Mouse (Mus musculus): ENCODE measurements around the gene Dnlz. TPM values are rescaled to one million over a fixed set of nuclear protein-coding genes. Genes with fewer than 3 reads are reported as not detected.

Gene Dnlz
- polyA plus RNA-seq (2017; shearing (Covaris generic)): 10 to 100 TPM; 14.8 to 17.5 TPM

DNA sequence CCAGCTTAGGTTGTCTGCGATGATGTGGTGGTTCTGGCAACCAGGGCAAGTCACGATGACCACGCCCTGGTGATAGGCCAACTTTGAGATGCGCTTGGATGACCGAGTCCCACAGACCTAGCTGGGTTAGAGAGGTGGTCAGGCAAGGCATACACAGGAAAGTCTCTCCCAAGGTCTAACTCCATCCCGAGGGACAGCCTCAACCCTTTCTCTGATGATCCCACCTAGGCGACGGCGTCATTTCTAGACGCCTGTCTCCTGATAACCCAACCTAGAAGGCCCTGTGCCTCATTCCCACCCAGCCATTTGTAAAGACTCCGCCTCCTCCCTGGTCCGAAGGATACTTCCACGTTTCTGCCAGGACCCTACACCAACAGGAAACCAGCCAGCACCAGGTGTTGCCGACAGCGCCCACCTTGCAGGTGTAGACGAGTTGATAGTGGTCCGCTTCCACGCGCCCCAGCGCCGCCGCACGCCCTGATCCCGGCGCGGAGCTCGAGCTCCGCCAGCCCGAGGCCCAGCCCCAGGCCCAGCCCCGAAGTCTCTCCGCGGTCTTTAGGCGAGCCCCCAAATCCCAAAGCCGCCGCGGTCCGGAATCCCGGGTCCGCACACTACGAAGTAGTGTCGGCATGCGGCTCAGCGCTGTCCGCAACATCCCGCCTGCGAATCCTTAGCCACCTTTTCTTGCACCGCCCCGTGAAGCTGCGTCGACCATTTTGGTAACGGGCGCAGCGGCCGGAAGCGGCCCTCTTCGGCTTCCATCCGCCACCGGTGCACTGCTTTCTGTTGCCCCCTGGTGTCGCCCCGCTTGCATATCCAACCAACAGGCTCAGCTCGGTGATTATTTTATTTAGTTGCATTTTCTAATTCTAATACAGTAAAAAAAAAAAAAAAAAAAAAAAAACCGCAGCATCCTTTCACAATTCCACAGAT, at the start of gene Dnlz:
TSS of gene Dnlz (minus strand) at position 753 of the 933 bp plus-strand sequence.

DNA sequence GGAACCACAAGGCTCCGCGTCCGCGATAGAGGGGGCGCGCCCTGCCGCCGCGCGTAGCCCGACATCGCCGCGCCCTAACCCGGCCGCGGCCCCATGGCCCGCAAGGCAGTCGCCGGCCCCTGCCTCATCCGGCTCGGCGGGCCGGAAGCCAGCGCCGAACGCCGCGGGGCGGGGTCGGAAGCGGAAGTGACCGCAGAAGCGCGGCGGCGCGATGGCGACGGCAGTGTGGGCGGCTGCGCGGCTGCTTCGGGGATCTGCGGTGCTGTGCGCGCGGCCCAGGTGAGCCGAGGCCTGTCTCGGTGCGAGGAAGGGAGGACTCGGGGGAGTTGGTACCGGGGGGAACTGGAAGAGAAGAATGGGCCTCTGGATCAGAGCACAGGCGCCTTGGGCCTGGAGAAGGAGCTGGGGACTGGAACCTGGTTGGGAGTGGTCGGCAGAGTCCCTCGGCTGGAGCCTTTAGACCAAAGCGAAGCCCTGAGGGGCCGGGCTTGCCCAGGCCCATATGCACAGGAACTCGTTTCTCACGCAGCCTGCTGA, 37.3 kb upstream of the Dnlz start, which contains the start of the genes Entr1 and Pmpca:
TSS of gene Entr1 (minus strand) at position 163 of the 537 bp plus-strand sequence.
TSS of gene Pmpca (plus strand) at position 186 of the 537 bp plus-strand sequence.

GRCm38 (mm10) chr2:26380131-26380771, 28.3 kb upstream of the Dnlz start, which contains the start of gene Snapc4:
Snapc4 (minus strand) TSS chr2:26380653.

GRCm38 (mm10) chr2:26360772-26361171, 8.9 kb upstream of the Dnlz start, which contains the start of gene Card9:
Card9 (minus strand) TSS chr2:26360918.

DNA sequence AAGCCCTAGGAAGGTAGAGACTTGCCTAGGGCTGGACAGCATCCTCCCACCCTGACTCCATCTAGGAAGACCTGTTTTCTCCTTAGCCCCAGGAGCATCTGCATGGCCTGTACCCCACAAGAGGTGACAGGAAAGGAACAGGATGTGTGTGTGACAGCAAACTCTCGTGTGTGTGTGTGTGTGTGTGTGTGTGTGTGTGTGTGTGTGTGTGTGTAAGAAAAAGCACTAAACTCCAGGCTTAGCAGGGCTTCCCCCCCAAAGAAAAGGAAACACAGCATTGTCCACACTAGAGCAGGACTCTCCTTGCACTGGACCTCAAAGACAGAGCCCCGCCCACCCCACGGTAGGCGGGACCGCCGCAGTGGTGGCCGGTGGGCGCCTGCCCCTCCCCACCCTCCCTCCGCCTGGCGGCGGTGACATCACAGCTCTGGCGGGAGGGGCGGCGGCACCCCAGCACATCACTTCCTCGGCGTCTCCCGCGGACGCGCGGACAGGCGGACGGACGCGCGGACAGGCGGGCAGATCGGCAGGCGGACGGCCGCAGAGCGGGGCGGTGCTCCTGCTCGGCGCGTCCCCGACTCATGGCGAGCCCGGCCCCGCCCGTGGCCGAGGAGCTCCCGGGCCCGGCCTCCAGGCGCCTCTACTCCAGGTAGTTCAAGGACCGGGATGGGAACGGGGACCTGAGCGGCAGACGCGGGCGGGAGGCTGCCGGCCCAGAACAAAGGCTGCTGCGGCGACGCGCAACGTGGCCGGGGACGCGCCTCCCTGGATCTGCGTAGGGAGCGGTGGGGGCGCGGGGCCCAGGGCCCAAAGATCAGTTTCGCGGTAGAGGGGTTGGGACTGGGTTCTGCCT, 36.6 kb downstream of the Dnlz start, which contains the start of gene Gpsm1:
TSS of gene Gpsm1 (plus strand) at position 444 of the 853 bp plus-strand sequence.

Other genes starting within 250 kb of the Dnlz start
- 1 to 10 TPM in 1 of 2 experiments, under 1 TPM in 1; 0.47 to 3.1 TPM for gene Nacc2, start 228.9 kb downstream of the Dnlz start, polyA plus RNA-seq (2017; shearing (Covaris generic))
- under 1 TPM in 1 of 2 experiments, not detected in 1; 0.80 TPM for gene Lhx3, start 143.8 kb downstream of the Dnlz start, polyA plus RNA-seq (2017; shearing (Covaris generic))
- 10 to 100 TPM in 1 of 2 experiments, 1 to 10 TPM in 1; 8.8 to 12.5 TPM for gene Qsox2, start 114.6 kb downstream of the Dnlz start, polyA plus RNA-seq (2017; shearing (Covaris generic))
- gene Ccdc187, start 57.6 kb downstream of the Dnlz start, polyA plus RNA-seq (2017; shearing (Covaris generic)): under 1 TPM in 1 of 2 experiments, not detected in 1; 0.28 TPM
- 10 to 100 TPM; 11.7 to 16.6 TPM for gene Gpsm1, start 36.6 kb downstream of the Dnlz start, polyA plus RNA-seq (2017; shearing (Covaris generic))
- 1 to 10 TPM in 1 of 2 experiments, under 1 TPM in 1; 0.86 to 1.5 TPM for gene Card9, start 8.8 kb upstream of the Dnlz start, polyA plus RNA-seq (2017; shearing (Covaris generic))
- 10 to 100 TPM; 42.2 to 48.5 TPM for gene Snapc4, start 28.5 kb upstream of the Dnlz start, polyA plus RNA-seq (2017; shearing (Covaris generic))
- 100 to 1,000 TPM; 153 to 198 TPM for gene Entr1, start 37.2 kb upstream of the Dnlz start, polyA plus RNA-seq (2017; shearing (Covaris generic))
- 100 to 1,000 TPM; 102 to 119 TPM for gene Pmpca, start 37.2 kb upstream of the Dnlz start, polyA plus RNA-seq (2017; shearing (Covaris generic))
- gene Inpp5e, start 57.1 kb upstream of the Dnlz start, polyA plus RNA-seq (2017; shearing (Covaris generic)): 10 to 100 TPM; 36.2 to 49.9 TPM
- gene Sec16a, start 93.1 kb upstream of the Dnlz start, polyA plus RNA-seq (2017; shearing (Covaris generic)): 10 to 100 TPM; 50.1 to 53.9 TPM
- 10 to 100 TPM; 44.0 to 51.0 TPM for gene Notch1, start 164.6 kb upstream of the Dnlz start, polyA plus RNA-seq (2017; shearing (Covaris generic))
- gene Egfl7, start 227.9 kb upstream of the Dnlz start, polyA plus RNA-seq (2017; shearing (Covaris generic)): 1 to 10 TPM in 1 of 2 experiments, under 1 TPM in 1; 0.58 to 5.4 TPM
- gene Gm20532, start 234.5 kb upstream of the Dnlz start, polyA plus RNA-seq (2017; shearing (Covaris generic)): not detected